In genomic region chr7:25315306-25316041, GRCm38 (mm10) we compare ENCODE assay signal across 8 mouse cellular contexts. TPM values are rescaled to one million over a fixed set of nuclear protein-coding genes. Genes with fewer than 3 reads are reported as not detected.
DNase-seq lines count a peak whose midpoint lies in the region; ATAC-seq and TF ChIP-seq lines count a peak whose summit lies in the region.

No protein-coding gene starts in this region.

- H3K9me3 ChIP-seq in heart, postnatal 0 days (replicated peaks; ENCODE audit: control insufficient read depth, low read length): no peaks in the 10 kb centered on the region
- no peaks in the 10 kb centered on the region for H3K9me3 ChIP-seq in liver, embryonic 11.5 days (ENCODE audit: control insufficient read depth, low read length)

- no peak overlapping the region for H3K27ac ChIP-seq in heart, postnatal 0 days (ENCODE audit: low read depth)
- no peak overlapping the region for H3K27ac ChIP-seq in liver, embryonic 11.5 days (ENCODE audit: low read depth, low read length)

- peaks cover 52% of the 10 kb centered on the region for H3K27me3 ChIP-seq in heart, postnatal 0 days (ENCODE audit: control insufficient read depth, insufficient read depth, low read length)
- peaks cover 51% of the 10 kb centered on the region for H3K27me3 ChIP-seq in liver, embryonic 11.5 days (replicated peaks; ENCODE audit: control insufficient read depth, insufficient read depth, low read length)

- peak overlapping the region; percentile 59 for H3K4me3 ChIP-seq in heart, postnatal 0 days (ENCODE audit: low read depth, low read length)
- peak overlapping the region; percentile 49 for H3K4me3 ChIP-seq in liver, embryonic 11.5 days (ENCODE audit: low read depth, low read length)

- no peak for ATAC-seq in CD4-positive, CD25-positive, alpha-beta regulatory T cell, adult 4 months
- no peak for ATAC-seq in heart, postnatal 0 days (ENCODE audit: insufficient read depth, low read depth)
- ATAC-seq in liver, embryonic 11.5 days (replicated peaks; ENCODE audit: low FRiP score): no peak

- H3K9ac ChIP-seq in heart, postnatal 0 days (replicated peaks; ENCODE audit: low read depth, low read length): no peak overlapping the region
- no peak overlapping the region; the same call in 1 of the 2 replicates for H3K9ac ChIP-seq in liver, embryonic 11.5 days (ENCODE audit: low read depth, low read length)

- no peaks in the 10 kb centered on the region for H3K36me3 ChIP-seq in heart, postnatal 0 days (replicated peaks; ENCODE audit: control insufficient read depth, insufficient read depth, low read length)
- no peaks in the 10 kb centered on the region for H3K36me3 ChIP-seq in liver, embryonic 11.5 days (ENCODE audit: control insufficient read depth, insufficient read depth, low read length)

- 1% methylated on average over 66 of the region's 69 CpGs for WGBS in heart, postnatal 0 days
- 2% methylated on average over 62 of the region's 69 CpGs for WGBS in liver, embryonic 11.5 days

- peak overlapping the region; percentile 81 for H3K4me2 ChIP-seq in heart, postnatal 0 days (ENCODE audit: low read depth, low read length)
- peak overlapping the region; percentile 92 for H3K4me2 ChIP-seq in liver, embryonic 11.5 days

- peak; percentile 39 for DNase-seq in CD4-positive, CD25-positive, alpha-beta regulatory T cell, adult 2 months (ENCODE audit: low read depth, low spot score)
- DNase-seq in thymus, postnatal 14 days: peak; percentile 24
- no peak for DNase-seq in thymus, postnatal 10 days (ENCODE audit: low spot score in 2 of 2)
- DNase-seq in heart, postnatal 0 days (ENCODE audit: low spot score): no peak
- no peak for DNase-seq in liver, embryonic 11.5 days (ENCODE audit: low spot score)
- DNase-seq in retina, embryonic 14.5 days (ENCODE audit: low spot score): peak; percentile 33
- DNase-seq in urinary bladder, postnatal 25 days (ENCODE audit: low spot score): no peak

- H3K4me1 ChIP-seq in heart, postnatal 0 days (ENCODE audit: control insufficient read depth, insufficient read depth): peaks cover 7% of the 10 kb centered on the region; the same call in 1 of the 2 replicates
- peaks cover 19% of the 10 kb centered on the region for H3K4me1 ChIP-seq in liver, embryonic 11.5 days (replicated peaks; ENCODE audit: control insufficient read depth, insufficient read depth, low read length)

- TF ChIP-seq CTCF in heart, postnatal 0 days (IDR thresholded peaks at IDR 0.05; ENCODE audit: low read depth): no peak

- no peak for TF ChIP-seq EP300 in heart, postnatal 0 days (IDR thresholded peaks at IDR 0.05; ENCODE audit: low read depth)

RNA-seq across cellular contexts. Expression of gene Megf8, which starts 1.5 kb away (rescaled TPM):
- under 1 TPM; 0.10 to 0.11 TPM for polyA plus RNA-seq in CD4-positive, CD25-positive, alpha-beta regulatory T cell, adult 4 months (2017; shearing (Covaris generic))
- total RNA-seq in heart, postnatal 0 days (2014; rRNA removed; ENCODE audit: low replicate concordance): 17.7 and 22.5 TPM in 2 replicates
- 4.3 and 4.4 TPM in 2 replicates for polyA plus RNA-seq in heart, postnatal 0 days (2015; fragmentation: Nextera tagmentation; extraction: Ambion mirVana)
- 5.1 and 5.5 TPM in 2 replicates for polyA plus RNA-seq in liver, embryonic 11.5 days (2014; fragmentation: Nextera tagmentation; extraction: Ambion mirVana)

RNA-seq across cellular contexts. Expression of gene Tmem145, which starts 9.6 kb away (rescaled TPM):
- polyA plus RNA-seq in CD4-positive, CD25-positive, alpha-beta regulatory T cell, adult 4 months (2017; shearing (Covaris generic)): not detected
- total RNA-seq in heart, postnatal 0 days (2014; rRNA removed; ENCODE audit: low replicate concordance): not detected in 2 replicates
- polyA plus RNA-seq in heart, postnatal 0 days (2015; fragmentation: Nextera tagmentation; extraction: Ambion mirVana): not detected in 2 replicates
- 0.16 and 0.32 TPM in 2 replicates for polyA plus RNA-seq in liver, embryonic 11.5 days (2014; fragmentation: Nextera tagmentation; extraction: Ambion mirVana)

RNA-seq across cellular contexts. Expression of gene Prr19, which starts 14.3 kb away (rescaled TPM):
- polyA plus RNA-seq in CD4-positive, CD25-positive, alpha-beta regulatory T cell, adult 4 months (2017; shearing (Covaris generic)): not detected
- not detected in 2 replicates for total RNA-seq in heart, postnatal 0 days (2014; rRNA removed; ENCODE audit: low replicate concordance)
- not detected in 2 replicates for polyA plus RNA-seq in heart, postnatal 0 days (2015; fragmentation: Nextera tagmentation; extraction: Ambion mirVana)
- polyA plus RNA-seq in liver, embryonic 11.5 days (2014; fragmentation: Nextera tagmentation; extraction: Ambion mirVana): 0.32 and 0.68 TPM in 2 replicates

RNA-seq across cellular contexts. Expression of gene Pafah1b3, which starts 17.7 kb away (rescaled TPM):
- polyA plus RNA-seq in CD4-positive, CD25-positive, alpha-beta regulatory T cell, adult 4 months (2017; shearing (Covaris generic)): 10 to 100 TPM; 23.6 to 42.6 TPM
- 83.9 and 161 TPM in 2 replicates for total RNA-seq in heart, postnatal 0 days (2014; rRNA removed; ENCODE audit: low replicate concordance)
- 57.3 and 61.5 TPM in 2 replicates for polyA plus RNA-seq in heart, postnatal 0 days (2015; fragmentation: Nextera tagmentation; extraction: Ambion mirVana)
- 104 and 106 TPM in 2 replicates for polyA plus RNA-seq in liver, embryonic 11.5 days (2014; fragmentation: Nextera tagmentation; extraction: Ambion mirVana)

RNA-seq across cellular contexts. Expression of gene Cic, which starts 48.0 kb away (rescaled TPM):
- 10 to 100 TPM; 24.1 to 27.2 TPM for polyA plus RNA-seq in CD4-positive, CD25-positive, alpha-beta regulatory T cell, adult 4 months (2017; shearing (Covaris generic))
- total RNA-seq in heart, postnatal 0 days (2014; rRNA removed; ENCODE audit: low replicate concordance): 57.2 and 63.0 TPM in 2 replicates
- polyA plus RNA-seq in heart, postnatal 0 days (2015; fragmentation: Nextera tagmentation; extraction: Ambion mirVana): 15.7 and 16.9 TPM in 2 replicates
- 21.6 and 25.2 TPM in 2 replicates for polyA plus RNA-seq in liver, embryonic 11.5 days (2014; fragmentation: Nextera tagmentation; extraction: Ambion mirVana)

Comparison
In these comparisons a context has a peak if more than half of its experiments do, and no peak if none do; other contexts are left out.
1. DNase-seq: peak in CD4-positive, CD25-positive, alpha-beta regulatory T cell, adult 2 months (single experiment), thymus, postnatal 14 days (single experiment) and retina, embryonic 14.5 days (single experiment); none in thymus, postnatal 10 days (0 of 2), heart, postnatal 0 days (single experiment), liver, embryonic 11.5 days (single experiment) and urinary bladder, postnatal 25 days (single experiment).